Mouse (Mus musculus) liver, embryonic 14.5 days (tissue): ENCODE measurements around the gene Mex3d. TPM values are rescaled to one million over a fixed set of nuclear protein-coding genes. Genes with fewer than 3 reads are reported as not detected.

Experiments
- ATAC-seq: fragments of 200-750 bp; cut with Nextera tagmentation; 2 replicates; pipeline ENCODE4 v1.8.0; 2017; ENCODE audit warnings: moderate number of reproducible peaks, mild to moderate bottlenecking, moderate library complexity; ENCODE audit not compliant: insufficient read depth
- DNase-seq, 3 experiments: peaks; one replicate each; pipeline ENCODE4 v3.0.0-alpha.2; 2012 to 2013; ENCODE audit warnings: low read depth in 3 of 3, low spot score in 3 of 3
- H3K27ac ChIP-seq: fragments of 300-500 bp; sonication (generic); 2 replicates; pipeline ENCODE4 v1.5.1; 2014; ENCODE audit warnings: moderate library complexity, mild to moderate bottlenecking, control low read depth, inconsistent platforms
- H3K27me3 ChIP-seq: fragments of 300-500 bp; sonication (generic); 2 replicates; pipeline ENCODE4 v1.6.1; 2014; ENCODE audit warnings: mild to moderate bottlenecking, low read length, moderate library complexity; ENCODE audit not compliant: control insufficient read depth, insufficient read depth
- H3K36me3 ChIP-seq: fragments of 300-500 bp; sonication (generic); replicated peaks from 2 replicates; pipeline ENCODE4 v1.6.1; 2014; ENCODE audit warnings: low read depth; ENCODE audit not compliant: control insufficient read depth, insufficient read depth
- H3K4me1 ChIP-seq, 2 experiments: fragments of 200-500 bp in 1 of 2; fragments of 300-500 bp in 1 of 2; sonication (generic) in 1 of 2; replicated peaks; 2 replicates each; pipeline ENCODE4 v1.6.1; 2012 to 2014; ENCODE audit warnings: antibody characterized with exemption in 1 of 2, inconsistent platforms in 1 of 2, low read length in 1 of 2; ENCODE audit not compliant: control insufficient read depth in 2 of 2, insufficient read depth in 2 of 2
- H3K4me2 ChIP-seq: fragments of 300-500 bp; sonication (generic); 2 replicates; pipeline ENCODE4 v1.6.1; 2014; ENCODE audit warnings: low read depth, mild to moderate bottlenecking, control low read depth, moderate library complexity
- H3K4me3 ChIP-seq, 2 experiments: fragments of 200-500 bp in 1 of 2; fragments of 300-500 bp in 1 of 2; sonication (generic) in 1 of 2; 2 replicates each; pipeline ENCODE4 v1.5.1; 2012 to 2014; ENCODE audit warnings: low read depth in 2 of 2, low read length in 2 of 2, mild to moderate bottlenecking in 2 of 2, control low read depth in 1 of 2, inconsistent platforms in 1 of 2, moderate library complexity in 1 of 2; ENCODE audit not compliant: insufficient read depth in 1 of 2
- H3K9ac ChIP-seq: fragments of 300-500 bp; sonication (generic); replicated peaks from 2 replicates; pipeline ENCODE4 v1.6.1; 2014; ENCODE audit warnings: mild to moderate bottlenecking, control low read depth, moderate library complexity
- H3K9me3 ChIP-seq: fragments of 300-500 bp; sonication (generic); 2 replicates; pipeline ENCODE4 v1.6.1; 2016; ENCODE audit warnings: low read length, mixed read lengths; ENCODE audit not compliant: control insufficient read depth
- CTCF ChIP-seq: IDR thresholded peaks from 2 replicates; pipeline ENCODE4 v1.5.1; 2016; ENCODE audit warnings: antibody characterized with exemption, low read depth, control low read depth
- EP300 ChIP-seq: IDR thresholded peaks from 2 replicates; pipeline ENCODE4 v1.6.1; 2016; ENCODE audit warnings: antibody characterized with exemption, low read depth
- WGBS: fragments of 180-500 bp; shearing (Covaris S2); extraction: QIAGEN DNeasy Blood & Tissue Kit; methylation state at CpG from one replicate; pipeline ENCODE4 v1.1.7; 2014; ENCODE audit not compliant: insufficient replicate concordance; 5-methylcytosine and 5-hydroxymethylcytosine counted together
- polyA plus RNA-seq, 2 experiments: library from polyadenylated mRNA; depleted of rRNA in 1 of 2; stranded (reverse) in 1 of 2; unstranded in 1 of 2; fragments of >200 nt; fragmentation: Nextera tagmentation in 1 of 2; extraction: Ambion mirVana in 1 of 2; gene quantifications; 2 replicates each; pipeline versions ENCODE4 v1.2.1 to v1.2.3; 2012 to 2014

The Mex3d gene
- polyA plus RNA-seq, 2 experiments: 0.55 to 3.3 TPM

- Histone ChIP-seq H3K36me3 (peaks cover 8% of the 10 kb centered on the region), H3K27me3 (no peaks in the 10 kb centered on the region; the same call in 1 of the 2 replicates), H3K27ac (peak overlapping the region; percentile 5), H3K4me3 (peak overlapping the region; percentile 4 to 35; a peak in 2 of 4 replicates), H3K4me1 (peaks cover 34 to 35% of the 10 kb centered on the region in 2 experiments), H3K9ac (no peak overlapping the region), H3K9me3 (no peaks in the 10 kb centered on the region), H3K4me2 (peak overlapping the region; percentile 98)
- 25% methylated on average over 7 of the region's 7 CpGs for WGBS
- ATAC-seq (peak; percentile 65), DNase-seq (peak; percentile 63 to 65 (median 65))
- TF ChIP-seq CTCF (0 out of 2 replicates have a peak, but pooled peaks have one; percentile 3), EP300 (peak; percentile 74)
Observed at GRCm38 (mm10) chr10:80384709-80385108, 2.8 kb downstream of the Mex3d start.

- ATAC-seq (peak; percentile 36), DNase-seq (no peak)
- Histone ChIP-seq H3K9me3 (no peaks in the 10 kb centered on the region), H3K4me2 (peak overlapping the region; percentile 98), H3K36me3 (peaks cover 8% of the 10 kb centered on the region), H3K4me1 (peaks cover 34 to 35% of the 10 kb centered on the region in 2 experiments), H3K9ac (no peak overlapping the region), H3K27me3 (no peaks in the 10 kb centered on the region; the same call in 1 of the 2 replicates), H3K4me3 (peak overlapping the region in 1 of 2 experiments; percentile 4; a peak in 1 of 4 replicates), H3K27ac (no peak overlapping the region; the same call in none of the 2 replicates)
- no peak for TF ChIP-seq CTCF
- no peak for TF ChIP-seq EP300
- WGBS: 64% methylated on average over 4 of the region's 4 CpGs
Observed at GRCm38 (mm10) chr10:80384115-80384639, 3.3 kb downstream of the Mex3d start.

- ATAC-seq (no peak), DNase-seq (no peak)
- H3K4me3 ChIP-seq: no peak overlapping the region
- TF ChIP-seq EP300 (no peak), CTCF (peak; percentile 41; the same call in 1 of the 2 replicates)
- no peak overlapping the region for H3K9ac ChIP-seq
- no peaks in the 10 kb centered on the region; the same call in 1 of the 2 replicates for H3K27me3 ChIP-seq
- H3K27ac ChIP-seq: no peak overlapping the region
- H3K4me2 ChIP-seq: no peak overlapping the region
- 75% methylated on average over 4 of the region's 4 CpGs for WGBS
- H3K36me3 ChIP-seq: peaks cover 8% of the 10 kb centered on the region
- peaks cover 30 to 32% of the 10 kb centered on the region in 2 experiments for H3K4me1 ChIP-seq
- no peaks in the 10 kb centered on the region for H3K9me3 ChIP-seq
Observed at GRCm38 (mm10) chr10:80383431-80383830, 4.0 kb downstream of the Mex3d start.

GRCm38 (mm10) chr10:80382641-80383365 is 4.7 kb downstream of the Mex3d start:
- Histone ChIP-seq H3K27ac (no peak overlapping the region), H3K36me3 (peaks cover 8% of the 10 kb centered on the region), H3K9me3 (no peaks in the 10 kb centered on the region), H3K4me1 (peaks cover 25 to 28% of the 10 kb centered on the region in 2 experiments), H3K9ac (no peak overlapping the region), H3K4me2 (no peak overlapping the region), H3K27me3 (no peaks in the 10 kb centered on the region; the same call in 1 of the 2 replicates), H3K4me3 (no peak overlapping the region)
- 88% methylated on average over 7 of the region's 7 CpGs for WGBS
- ATAC-seq (no peak), DNase-seq (no peak)
- TF ChIP-seq CTCF (no peak), EP300 (no peak)

- TF ChIP-seq CTCF (peak; percentile 87), EP300 (no peak)
- H3K4me3 ChIP-seq: no peak overlapping the region
- H3K36me3 ChIP-seq: peaks cover 8% of the 10 kb centered on the region
- H3K4me1 ChIP-seq: no peaks in the 10 kb centered on the region
- DNase-seq (no peak), ATAC-seq (no peak)
- H3K27me3 ChIP-seq: no peaks in the 10 kb centered on the region
- H3K27ac ChIP-seq: no peak overlapping the region
- no peak overlapping the region for H3K9ac ChIP-seq
- 42% methylated on average over 10 of the region's 10 CpGs for WGBS
- no peaks in the 10 kb centered on the region for H3K9me3 ChIP-seq
- no peak overlapping the region for H3K4me2 ChIP-seq
Observed at GRCm38 (mm10) chr10:80377716-80378115, 9.7 kb downstream of the Mex3d start.
